In genomic region chr7:99215347-99215855, GRCm38 (mm10) we compare ENCODE assay signal across 9 mouse cellular contexts. TPM values are rescaled to one million over a fixed set of nuclear protein-coding genes. Genes with fewer than 3 reads are reported as not detected.
A peak's percentile ranks its signal among the peaks of the same experiment; 100 is the strongest.
DNase-seq lines count a peak whose midpoint lies in the region; ATAC-seq lines count a peak whose summit lies in the region.
"Had no signal": no experiment of that assay in that cellular context is flagged by ENCODE, and none has a peak within 500 bp of the region (broad histone marks: within the 10 kb centered on the region; RNA-seq: fewer than 3 reads in every experiment).

No protein-coding gene starts in this region.

- no peaks in the 10 kb centered on the region for H3K36me3 ChIP-seq in kidney, embryonic 14.5 days (ENCODE audit: control insufficient read depth, insufficient read depth, low read length)

- no peak overlapping the region for H3K27ac ChIP-seq in kidney, embryonic 14.5 days (ENCODE audit: low read depth, low read length)

- H3K4me1 ChIP-seq in kidney, embryonic 14.5 days (ENCODE audit: control insufficient read depth, insufficient read depth, low read length) = peaks cover 3% of the 10 kb centered on the region; the same call in 1 of the 2 replicates

- H3K9ac ChIP-seq in kidney, embryonic 14.5 days (ENCODE audit: low read depth, low read length) = no peak overlapping the region

- no peaks in the 10 kb centered on the region for H3K9me3 ChIP-seq in kidney, embryonic 14.5 days (ENCODE audit: control insufficient read depth, low read length)

- 0 out of 2 replicates have a peak, but pooled peaks have one; percentile 42 for ATAC-seq in kidney, embryonic 14.5 days (ENCODE audit: low FRiP score, low TSS enrichment)

- H3K27me3 ChIP-seq in kidney, embryonic 14.5 days (ENCODE audit: control insufficient read depth, insufficient read depth, low read length) = no peaks in the 10 kb centered on the region

- peak; percentile 61 to 71 for DNase-seq in urinary bladder, adult 18-20 months (ENCODE audit: low spot score in 2 of 2)
- DNase-seq in urinary bladder, postnatal 10 days (ENCODE audit: low spot score) = no peak
- DNase-seq in gastrocnemius, postnatal 10 days = peak; percentile 38
- DNase-seq in B cell, adult 2 months = no peak
- no peak for DNase-seq in layer of hippocampus, postnatal 10 days (ENCODE audit: low spot score in 2 of 2)
- no peak for DNase-seq in right cerebral cortex, postnatal 10 days (ENCODE audit: low spot score in 2 of 2)

- no peak overlapping the region for H3K4me2 ChIP-seq in kidney, embryonic 14.5 days (replicated peaks; ENCODE audit: low read depth, low read length)

- H3K4me3 ChIP-seq in kidney, embryonic 14.5 days (ENCODE audit: low read length) = no peak overlapping the region

- 23% methylated on average over 8 of the region's 8 CpGs for WGBS in kidney, embryonic 14.5 days

RNA-seq across cellular contexts. Expression of gene Mogat2, which starts 23.0 kb away (rescaled TPM):
- total RNA-seq in gastrocnemius, postnatal 10 days (2021) = under 1 TPM in 1 of 2 experiments, not detected in 1; 0.41 TPM
- polyA plus RNA-seq in kidney, embryonic 14.5 days (2014; fragmentation: Nextera tagmentation; extraction: Ambion mirVana) = 2.7 and 3.0 TPM in 2 replicates
- total RNA-seq in layer of hippocampus, postnatal 10 days (2021) = not detected
- total RNA-seq: gastrocnemius, postnatal 36 days; megakaryocyte-erythroid progenitor cell, adult 5-6 weeks had no signal

RNA-seq across cellular contexts. Expression of gene Dgat2, which starts 32.9 kb away (rescaled TPM):
- 10 to 100 TPM; 11.4 to 15.6 TPM for total RNA-seq in gastrocnemius, postnatal 10 days (2021)
- 12.7 and 21.9 TPM in 2 replicates for polyA plus RNA-seq in kidney, embryonic 14.5 days (2014; fragmentation: Nextera tagmentation; extraction: Ambion mirVana)
- total RNA-seq in layer of hippocampus, postnatal 10 days (2021) = 10 to 100 TPM; 77.9 to 82.9 TPM
- total RNA-seq: megakaryocyte-erythroid progenitor cell, adult 5-6 weeks had no signal

RNA-seq across cellular contexts. Expression of gene Map6, which starts 51.8 kb away (rescaled TPM):
- total RNA-seq in gastrocnemius, postnatal 10 days (2021) = 1 to 10 TPM; 5.6 to 7.0 TPM
- 1.1 and 1.2 TPM in 2 replicates for polyA plus RNA-seq in kidney, embryonic 14.5 days (2014; fragmentation: Nextera tagmentation; extraction: Ambion mirVana)
- 100 to 1,000 TPM; 178 to 182 TPM for total RNA-seq in layer of hippocampus, postnatal 10 days (2021)
- total RNA-seq: megakaryocyte-erythroid progenitor cell, adult 5-6 weeks had no signal

Comparison
In these comparisons a context has a peak if more than half of its experiments do, and no peak if none do; other contexts are left out.
1. DNase-seq: peak in urinary bladder, adult 18-20 months (2 of 2) and gastrocnemius, postnatal 10 days (single experiment); none in urinary bladder, postnatal 10 days (single experiment), B cell, adult 2 months (0 of 2), layer of hippocampus, postnatal 10 days (0 of 2) and right cerebral cortex, postnatal 10 days (0 of 2).
2. RNA of gene Dgat2, which starts 32.9 kb away (total RNA-seq): 77.9 to 82.9 TPM in layer of hippocampus, postnatal 10 days; 11.4 to 15.6 TPM in gastrocnemius, postnatal 10 days; every median in the first group is over 4 times any median in the second.
3. RNA of gene Map6, which starts 51.8 kb away (total RNA-seq): 178 to 182 TPM in layer of hippocampus, postnatal 10 days; 5.6 to 7.0 TPM in gastrocnemius, postnatal 10 days; every median in the first group is over 10 times any median in the second.